Mouse (Mus musculus) WW6 (cell line): ENCODE results near the gene Acad12.
"Not testable (repeated sequence)": the region's sequence is repeated elsewhere in the genome, so short reads cannot be mapped to it uniquely, and the experiment has no call there.

ENCODE experiments used
- DNase-seq: peaks from one replicate; pipeline ENCODE4 v3.0.0-alpha.2; 2013; ENCODE audit warnings: low read depth, low spot score

Gene Acad12

GRCm38 (mm10) chr5:121612036-121612435 lies 6.7 kb downstream of the Acad12 start:
- no peak for DNase-seq

- not testable (repeated sequence) for DNase-seq
Observed at GRCm38 (mm10) chr5:121609556-121610135, 9.1 kb downstream of the Acad12 start.

GRCm38 (mm10) chr5:121606151-121606550 lies 12.6 kb downstream of the Acad12 start:
- no peak for DNase-seq

GRCm38 (mm10) chr5:121603815-121604214 lies 14.9 kb downstream of the Acad12 start:
- DNase-seq = not testable (repeated sequence)

DNA sequence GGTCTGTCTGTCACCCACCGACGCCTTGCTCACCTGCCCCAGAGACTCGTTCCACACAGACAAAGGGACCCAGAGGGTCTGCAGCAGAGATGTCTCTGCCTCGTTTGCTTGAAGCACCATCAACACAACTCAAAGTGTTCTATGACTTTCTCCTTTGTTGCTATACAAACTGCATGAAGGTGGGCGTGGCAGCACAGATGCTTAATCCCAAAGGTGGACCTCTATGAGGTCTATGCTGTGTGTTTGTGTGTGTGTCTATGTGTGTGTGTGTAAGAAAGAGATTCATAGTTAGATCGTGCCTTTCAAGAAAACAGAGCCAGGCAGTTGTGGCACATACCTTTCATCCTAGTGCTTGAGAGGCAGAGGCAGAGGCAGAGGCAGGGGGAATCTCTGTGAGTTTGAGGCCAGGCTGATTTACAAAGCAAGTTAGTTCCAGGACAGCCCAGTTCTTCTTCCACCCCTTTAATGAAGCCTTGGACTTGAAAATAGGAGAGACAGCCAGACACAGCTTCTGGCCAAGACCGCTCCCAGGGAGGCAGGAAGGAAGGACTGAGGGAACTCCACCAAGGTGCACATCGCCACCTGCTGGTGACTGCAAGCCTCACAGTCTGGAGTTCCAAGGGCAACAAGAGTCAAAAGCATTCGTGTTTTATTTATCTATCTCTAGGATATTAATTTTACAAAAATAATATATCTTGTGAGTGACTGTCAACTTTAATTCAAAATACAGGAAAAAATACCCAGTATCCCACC lies 17.0 kb downstream of the Acad12 start:
- DNase-seq = peak; percentile 58

- no peak for DNase-seq
Observed at GRCm38 (mm10) chr5:121598871-121599610, 19.7 kb downstream of the Acad12 start.

DNA sequence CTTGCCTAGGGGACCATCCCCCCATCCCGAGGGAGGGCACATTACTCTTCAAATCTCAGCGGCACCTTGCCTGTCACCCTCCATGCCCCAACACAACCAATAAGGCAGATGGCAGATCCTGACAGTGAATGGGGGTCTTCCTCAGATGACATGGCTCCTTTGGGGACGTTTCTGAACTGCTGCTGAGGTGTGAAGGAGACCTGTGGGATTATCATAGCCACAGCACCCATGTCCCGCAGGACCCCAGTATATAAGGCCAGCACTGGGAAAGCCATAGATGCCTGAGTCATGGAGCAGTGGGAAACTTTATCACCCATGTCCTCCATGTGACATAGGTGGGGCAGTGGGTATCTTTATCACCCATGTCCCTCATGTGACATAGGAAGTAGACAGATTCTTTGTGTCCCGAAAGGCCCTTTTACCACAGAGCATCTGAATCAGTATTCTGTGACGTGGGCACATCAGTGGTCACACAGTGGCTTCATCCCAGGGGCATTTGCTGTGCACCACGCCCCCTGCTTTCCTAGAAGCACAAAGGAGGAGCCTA lies 20.7 kb downstream of the Acad12 start:
- DNase-seq = no peak

GRCm38 (mm10) chr5:121597332-121597731 lies 21.4 kb downstream of the Acad12 start:
- DNase-seq = no peak

GRCm38 (mm10) chr5:121596226-121596625 lies 22.5 kb downstream of the Acad12 start:
- DNase-seq = no peak

- DNase-seq = no peak
Observed at GRCm38 (mm10) chr5:121595758-121596157, 23.0 kb downstream of the Acad12 start.

DNA sequence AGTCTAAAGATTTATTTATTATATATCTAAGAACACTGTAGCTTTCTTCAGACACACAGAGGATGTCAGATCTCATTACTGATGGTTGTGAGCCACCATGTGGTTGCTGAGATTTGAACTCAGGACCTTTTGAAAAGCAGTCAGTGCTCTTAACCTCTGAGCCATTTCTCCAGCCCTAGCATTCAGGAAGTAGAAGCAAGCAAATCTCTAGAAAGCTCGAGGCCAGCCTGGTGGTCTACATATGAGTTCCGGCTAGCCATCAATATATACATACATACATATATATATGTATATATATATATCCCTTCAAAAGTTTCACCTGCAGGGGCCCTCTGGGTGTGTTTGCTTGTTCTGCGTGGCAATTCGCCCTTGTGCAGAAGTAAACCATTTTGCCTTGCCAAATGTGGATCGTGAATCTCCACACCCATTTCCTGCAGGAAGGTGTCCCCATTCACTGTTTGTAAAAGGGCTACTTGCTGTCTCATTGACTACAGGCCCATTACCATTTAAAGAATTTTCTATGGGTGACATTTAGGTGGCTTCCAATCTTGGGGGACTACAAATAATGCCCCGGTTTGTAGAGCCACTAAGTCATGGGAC lies 23.9 kb downstream of the Acad12 start:
- DNase-seq = no peak

DNA sequence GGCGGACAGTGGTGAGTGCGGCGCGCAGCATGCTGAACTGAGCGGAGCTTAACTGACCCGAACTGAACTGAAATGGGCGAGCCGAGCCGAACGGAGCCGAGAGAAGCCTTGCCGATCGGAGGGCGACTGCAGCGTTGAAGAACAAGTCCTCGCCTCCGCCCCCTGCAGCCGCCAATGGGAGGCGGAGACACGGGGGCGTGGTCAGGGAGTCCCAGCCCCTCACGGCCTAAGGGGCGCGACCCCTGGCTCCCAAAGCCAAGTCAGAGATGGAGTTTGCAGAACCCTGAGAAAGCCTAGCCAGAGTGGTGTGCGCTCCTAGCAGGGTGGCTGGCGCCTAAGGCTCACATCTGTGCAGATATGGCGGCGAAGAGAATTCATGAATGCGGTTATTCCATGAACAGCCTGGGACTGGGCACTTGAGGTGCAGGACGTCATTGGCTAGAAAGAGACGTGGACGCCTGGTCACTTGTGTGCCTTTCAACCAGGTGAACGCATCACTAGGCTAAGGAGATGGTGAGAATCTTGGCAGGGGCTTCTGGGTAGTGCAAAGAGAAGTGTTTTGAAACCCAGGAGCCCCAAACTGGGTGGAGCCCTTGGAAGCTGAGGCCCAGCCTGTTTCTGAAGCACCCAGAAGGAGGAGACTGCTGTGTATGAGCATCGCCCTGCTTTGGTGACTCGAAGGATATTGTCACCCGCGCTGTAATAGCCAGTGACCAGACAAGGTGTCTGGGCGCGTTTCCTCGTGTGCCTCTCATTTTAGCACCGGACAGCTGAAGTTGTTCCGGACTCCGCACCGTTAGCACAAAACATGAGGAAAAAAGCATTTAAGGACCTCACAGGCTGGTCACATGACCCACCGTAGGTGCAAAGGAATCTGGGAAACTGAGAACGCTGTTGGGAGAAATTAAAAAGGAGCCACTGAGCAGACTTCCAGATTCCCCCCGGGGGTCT lies 25.0 kb downstream of the Acad12 start, which contains the start of gene Aldh2:
Aldh2 (minus strand) TSS at position 374 of the 951 bp plus-strand sequence.
- DNase-seq = peak; percentile 80

DNA sequence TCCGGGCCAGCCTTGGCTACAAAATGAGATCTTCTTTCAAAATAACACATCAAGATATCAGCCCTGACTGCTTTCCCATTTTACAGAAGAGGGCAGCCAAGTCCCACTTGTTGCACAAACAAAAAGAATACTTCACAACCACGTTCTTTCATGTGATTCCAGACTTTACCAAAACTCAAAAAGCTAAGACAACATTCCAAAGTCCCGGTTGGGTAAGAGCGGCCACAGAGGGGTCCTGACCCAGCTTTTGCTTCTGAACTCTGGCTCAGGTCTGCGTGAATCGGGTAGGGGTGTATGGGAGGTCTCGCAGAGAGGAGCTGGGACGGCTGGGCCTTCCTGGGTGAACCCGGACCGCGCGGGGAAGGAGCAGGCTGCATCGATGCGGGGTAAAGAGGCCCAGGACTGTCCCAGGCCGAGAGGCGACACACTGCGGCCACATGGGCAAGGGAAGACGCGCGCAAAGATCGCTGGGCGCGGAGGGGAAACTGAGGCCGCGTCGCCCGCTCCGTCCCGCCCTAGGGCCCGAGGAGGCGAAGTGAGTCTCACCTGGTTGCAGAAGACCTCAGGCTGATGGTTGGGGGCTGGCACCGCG lies 25.8 kb downstream of the Acad12 start:
- DNase-seq = no peak

DNA sequence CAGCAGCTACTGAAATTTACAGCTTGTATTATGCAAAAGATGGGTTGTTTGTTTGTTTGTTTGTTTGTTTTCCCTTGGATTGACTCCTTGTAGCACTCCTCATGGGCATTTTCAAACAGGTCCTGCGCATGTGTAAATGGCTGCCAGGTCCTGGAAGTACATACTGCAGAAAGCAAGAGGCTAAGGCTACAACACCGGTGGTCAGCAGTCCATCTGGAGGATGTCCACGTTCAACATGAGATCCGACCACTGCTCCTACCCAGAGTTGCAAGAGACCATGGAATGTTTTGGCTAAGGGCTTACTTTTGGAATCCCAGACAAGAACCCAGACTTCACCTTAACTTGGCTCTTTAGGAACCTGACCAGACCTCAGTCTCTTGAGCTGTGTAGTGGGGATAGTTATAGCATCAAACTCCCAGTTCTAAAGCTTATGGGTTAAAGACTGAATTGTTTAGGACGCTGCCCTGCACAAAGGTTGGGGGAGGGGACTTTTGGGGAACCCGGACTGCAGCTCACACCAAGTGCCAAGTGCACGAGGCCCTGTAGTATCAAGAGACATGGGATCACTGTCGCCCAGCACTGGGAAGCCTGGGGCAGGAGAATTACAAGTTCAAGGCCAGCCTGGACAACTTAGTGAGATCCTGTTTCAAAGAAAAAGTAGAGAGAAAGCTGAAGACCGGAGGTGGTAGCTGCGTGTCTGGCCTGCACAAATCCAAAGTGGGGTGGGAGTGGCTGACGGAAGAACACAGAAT lies 26.5 kb downstream of the Acad12 start:
- DNase-seq = no peak

DNA sequence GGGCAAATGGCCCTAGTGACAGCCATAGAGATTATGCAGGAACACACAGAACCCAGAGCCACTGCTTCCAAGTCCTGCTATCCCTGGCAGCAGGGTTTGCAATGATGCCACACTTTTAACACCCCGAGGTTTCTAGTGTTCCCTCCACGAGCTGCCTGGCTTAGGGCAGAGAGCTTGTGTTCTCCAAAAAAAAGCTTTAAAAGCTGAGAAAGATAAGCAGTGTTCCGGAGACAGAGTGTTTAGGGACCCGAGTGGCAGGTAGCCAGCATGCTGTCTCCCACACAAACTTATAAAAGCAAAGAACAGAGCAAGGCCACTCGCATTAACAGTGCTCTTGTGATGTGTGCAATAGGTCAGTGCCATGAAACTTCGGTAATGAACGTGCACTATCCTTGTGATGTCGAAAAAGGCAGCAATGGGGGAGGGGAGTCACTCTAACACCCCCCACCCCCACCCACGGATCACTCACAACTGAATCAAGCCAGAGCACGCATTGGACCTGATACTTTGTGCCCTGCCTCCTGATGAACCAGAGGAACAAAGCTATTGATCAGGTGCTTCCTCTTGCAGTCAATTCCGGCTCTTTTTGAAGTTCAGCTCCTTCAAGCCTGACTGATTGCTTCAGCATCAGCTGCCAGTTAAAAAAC lies 27.2 kb downstream of the Acad12 start:
- no peak for DNase-seq

GRCm38 (mm10) chr5:121589928-121590327 lies 28.8 kb downstream of the Acad12 start:
- DNase-seq = no peak

DNA sequence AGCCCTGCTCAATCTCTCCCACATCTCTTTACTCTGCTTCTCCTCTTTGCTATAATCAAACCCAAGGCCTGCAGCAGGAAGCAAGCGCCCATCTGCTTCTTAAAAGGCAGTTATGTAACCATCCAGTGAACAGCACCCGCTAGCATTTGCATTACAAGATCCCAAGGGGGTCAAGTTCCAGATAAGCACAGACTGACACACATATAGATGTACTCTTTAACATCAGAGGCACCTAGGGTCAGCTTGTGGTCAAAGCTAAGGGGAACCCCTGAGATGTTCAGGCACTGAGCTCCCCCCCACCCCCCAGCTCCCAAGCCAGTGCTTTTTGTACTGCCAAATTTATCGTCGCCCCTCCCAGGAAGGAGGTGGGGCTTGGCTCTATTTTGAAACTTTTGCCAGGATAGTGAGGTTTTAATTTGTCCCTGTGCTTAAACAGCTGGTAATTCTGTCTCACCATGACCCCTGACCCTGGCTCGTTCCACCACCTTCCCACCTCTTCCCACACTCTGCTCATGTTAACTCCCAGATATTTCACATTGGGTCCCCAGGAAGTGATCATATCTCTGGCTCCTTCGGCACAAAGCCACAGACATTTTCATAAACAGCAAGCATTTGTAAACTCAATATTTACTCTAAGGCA lies 32.2 kb downstream of the Acad12 start:
- no peak for DNase-seq

DNA sequence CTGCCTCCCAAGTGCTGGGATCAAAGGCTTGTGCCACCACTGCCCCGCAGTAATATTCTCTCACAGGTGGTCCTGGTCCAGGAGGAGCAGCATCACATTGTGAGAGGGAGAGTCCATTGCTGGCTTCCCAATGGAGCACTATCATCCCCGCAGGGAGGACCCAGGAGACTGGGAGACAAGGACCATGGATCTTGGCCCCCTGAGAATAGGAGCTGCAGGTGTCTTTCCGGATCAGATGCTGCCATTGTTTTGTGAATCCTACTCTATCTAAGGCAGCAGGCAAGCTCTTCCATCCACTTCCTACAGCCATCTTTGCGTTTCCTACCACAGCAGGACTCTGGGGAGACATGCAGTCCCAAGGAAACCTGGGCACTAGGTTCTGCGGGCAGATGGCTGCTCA lies 33.0 kb downstream of the Acad12 start:
- no peak for DNase-seq

DNA sequence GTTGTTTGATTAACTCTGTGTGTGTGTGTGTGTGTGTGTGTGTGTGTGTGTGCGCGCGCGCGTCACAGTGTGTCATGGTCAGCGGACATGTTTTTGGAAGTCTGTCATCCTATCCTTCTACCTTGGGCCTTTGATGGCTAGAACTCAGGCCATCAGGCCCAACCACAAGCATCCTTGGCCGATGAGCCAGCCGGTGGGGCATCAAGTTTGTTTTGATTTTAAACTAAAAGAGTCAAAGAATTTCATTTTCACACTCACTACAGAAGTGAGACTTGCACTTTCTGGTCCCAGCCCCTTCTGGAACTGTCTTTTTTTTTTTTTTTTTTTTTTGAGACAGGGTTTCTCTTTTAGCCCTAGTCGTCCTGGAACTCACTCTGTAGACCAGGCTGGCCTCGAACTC lies 33.7 kb downstream of the Acad12 start:
- DNase-seq = no peak
